Mouse (Mus musculus): Measurements from ENCODE around the gene Ndufv3. TPM values are rescaled to one million over a fixed set of nuclear protein-coding genes. Genes with fewer than 3 reads are reported as not detected.

Ndufv3 gene
- polyA plus RNA-seq, 1 experiment from 2014 or later = 332 TPM

- peak overlapping the region; percentile 55 for H3K9ac ChIP-seq
- 22% methylated on average over 12 of the region's 12 CpGs for WGBS
- no peaks in the 10 kb centered on the region for H3K27me3 ChIP-seq (replicated peaks)
- peak overlapping the region; percentile 48 for H3K27ac ChIP-seq
- H3K4me3 ChIP-seq = peak overlapping the region; percentile 76
- no peak for ATAC-seq (ENCODE audit: low FRiP score, low read depth)
- peaks cover 33% of the 10 kb centered on the region for H3K4me1 ChIP-seq
- peak overlapping the region; percentile 69 for H3K4me2 ChIP-seq (replicated peaks)
- H3K36me3 ChIP-seq = no peaks in the 10 kb centered on the region
- no peaks in the 10 kb centered on the region for H3K9me3 ChIP-seq
Measured at GRCm38 (mm10) chr17:31563632-31564014, 43.7 kb downstream of the Ndufv3 start.

- peak within 1 kb of the TSS; percentile 98 for H3K27ac ChIP-seq
- H3K4me3 ChIP-seq = peak within 1 kb of the TSS; percentile 76
- H3K27me3 ChIP-seq (replicated peaks) = no peaks in the 10 kb centered on the region
- ATAC-seq (ENCODE audit: low FRiP score, low read depth) = peak; percentile 95
- H3K36me3 ChIP-seq = no peaks in the 10 kb centered on the region
- WGBS = under 1% methylated on average over 58 of the region's 72 CpGs
- peaks cover 38% of the 10 kb centered on the region for H3K4me1 ChIP-seq
- H3K9ac ChIP-seq = peak within 1 kb of the TSS; percentile 88
- peak within 1 kb of the TSS; percentile 69 for H3K4me2 ChIP-seq (replicated peaks)
- no peaks in the 10 kb centered on the region for H3K9me3 ChIP-seq
Measured at GRCm38 (mm10) chr17:31564015-31564857, 44.3 kb downstream of the Ndufv3 start, which contains the start of gene Pknox1. Gene Pknox1 (plus strand): TSS chr17:31564734.

- Histone ChIP-seq H3K4me2 (replicated peaks) (peak overlapping the region; percentile 69), H3K27me3 (replicated peaks) (no peaks in the 10 kb centered on the region), H3K9ac (peak overlapping the region; percentile 88), H3K4me1 (peaks cover 42% of the 10 kb centered on the region), H3K36me3 (no peaks in the 10 kb centered on the region), H3K9me3 (no peaks in the 10 kb centered on the region), H3K4me3 (peak overlapping the region; percentile 76), H3K27ac (peak overlapping the region; percentile 98)
- no peak for ATAC-seq (ENCODE audit: low FRiP score, low read depth)
- WGBS = 0% methylated on average over 22 of the region's 44 CpGs
Measured at GRCm38 (mm10) chr17:31564858-31565140, 44.9 kb downstream of the Ndufv3 start.

- Histone ChIP-seq H3K27ac (peak overlapping the region; percentile 98), H3K4me1 (peaks cover 42% of the 10 kb centered on the region), H3K4me2 (replicated peaks) (peak overlapping the region; percentile 69), H3K27me3 (replicated peaks) (no peaks in the 10 kb centered on the region), H3K4me3 (peak overlapping the region; percentile 76), H3K36me3 (no peaks in the 10 kb centered on the region), H3K9ac (peak overlapping the region; percentile 88), H3K9me3 (no peaks in the 10 kb centered on the region)
- ATAC-seq (ENCODE audit: low FRiP score, low read depth) = peak; percentile 54
- under 1% methylated on average over 81 of the region's 88 CpGs for WGBS
Measured at GRCm38 (mm10) chr17:31565141-31566056, 45.5 kb downstream of the Ndufv3 start.

GRCm38 (mm10) chr17:31566276-31566675 is 46.4 kb downstream of the Ndufv3 start:
- H3K27me3 ChIP-seq (replicated peaks) = no peaks in the 10 kb centered on the region
- H3K4me1 ChIP-seq = peaks cover 42% of the 10 kb centered on the region
- peak overlapping the region; percentile 69 for H3K4me2 ChIP-seq (replicated peaks)
- no peaks in the 10 kb centered on the region for H3K9me3 ChIP-seq
- WGBS = 81% methylated on average over 6 of the region's 6 CpGs
- no peaks in the 10 kb centered on the region for H3K36me3 ChIP-seq
- peak overlapping the region; percentile 76 for H3K4me3 ChIP-seq
- H3K9ac ChIP-seq = peak overlapping the region; percentile 88
- no peak for ATAC-seq (ENCODE audit: low FRiP score, low read depth)
- 0 out of 2 replicates have a peak overlapping the region, but pooled peaks have one; percentile 3 for H3K27ac ChIP-seq

- no peaks in the 10 kb centered on the region for H3K36me3 ChIP-seq
- ATAC-seq (ENCODE audit: low FRiP score, low read depth) = no peak
- no peak overlapping the region for H3K27ac ChIP-seq
- H3K27me3 ChIP-seq (replicated peaks) = no peaks in the 10 kb centered on the region
- no peak overlapping the region for H3K4me2 ChIP-seq (replicated peaks)
- no peaks in the 10 kb centered on the region for H3K9me3 ChIP-seq
- H3K4me1 ChIP-seq = peaks cover 36% of the 10 kb centered on the region
- H3K4me3 ChIP-seq = no peak overlapping the region
- H3K9ac ChIP-seq = no peak overlapping the region
- 98% methylated on average over 1 of the region's 1 CpGs for WGBS
Measured at GRCm38 (mm10) chr17:31569756-31570155, 49.8 kb downstream of the Ndufv3 start.

GRCm38 (mm10) chr17:31570321-31570925 is 50.5 kb downstream of the Ndufv3 start:
- Histone ChIP-seq H3K4me3 (no peak overlapping the region), H3K4me1 (peaks cover 36% of the 10 kb centered on the region), H3K36me3 (no peaks in the 10 kb centered on the region), H3K27me3 (replicated peaks) (no peaks in the 10 kb centered on the region), H3K9me3 (no peaks in the 10 kb centered on the region), H3K9ac (no peak overlapping the region), H3K4me2 (replicated peaks) (no peak overlapping the region), H3K27ac (no peak overlapping the region)
- 92% methylated on average over 9 of the region's 9 CpGs for WGBS
- ATAC-seq (ENCODE audit: low FRiP score, low read depth) = no peak

GRCm38 (mm10) chr17:31571689-31572088 is 51.8 kb downstream of the Ndufv3 start:
- no peak overlapping the region for H3K4me3 ChIP-seq
- H3K4me1 ChIP-seq = peaks cover 26% of the 10 kb centered on the region
- 95% methylated on average over 5 of the region's 5 CpGs for WGBS
- H3K27me3 ChIP-seq (replicated peaks) = no peaks in the 10 kb centered on the region
- no peak overlapping the region for H3K9ac ChIP-seq
- H3K9me3 ChIP-seq = no peaks in the 10 kb centered on the region
- H3K27ac ChIP-seq = no peak overlapping the region
- H3K4me2 ChIP-seq (replicated peaks) = no peak overlapping the region
- H3K36me3 ChIP-seq = no peaks in the 10 kb centered on the region
- ATAC-seq (ENCODE audit: low FRiP score, low read depth) = no peak

- no peaks in the 10 kb centered on the region; the same call in 1 of the 2 replicates for H3K4me1 ChIP-seq
- H3K9ac ChIP-seq = no peak overlapping the region
- no peak overlapping the region for H3K27ac ChIP-seq
- H3K9me3 ChIP-seq = no peaks in the 10 kb centered on the region
- ATAC-seq (ENCODE audit: low FRiP score, low read depth) = no peak
- no peak overlapping the region for H3K4me2 ChIP-seq (replicated peaks)
- 87% methylated on average over 7 of the region's 7 CpGs for WGBS
- H3K4me3 ChIP-seq = no peak overlapping the region
- H3K36me3 ChIP-seq = no peaks in the 10 kb centered on the region
- H3K27me3 ChIP-seq (replicated peaks) = no peaks in the 10 kb centered on the region
Measured at GRCm38 (mm10) chr17:31574662-31575061, 54.7 kb downstream of the Ndufv3 start.

- Histone ChIP-seq H3K27me3 (replicated peaks) (no peaks in the 10 kb centered on the region), H3K9me3 (no peaks in the 10 kb centered on the region), H3K4me3 (no peak overlapping the region), H3K36me3 (no peaks in the 10 kb centered on the region), H3K9ac (no peak overlapping the region), H3K4me1 (peaks cover 17% of the 10 kb centered on the region), H3K27ac (no peak overlapping the region), H3K4me2 (replicated peaks) (no peak overlapping the region)
- 89% methylated on average over 10 of the region's 10 CpGs for WGBS
- no peak for ATAC-seq (ENCODE audit: low FRiP score, low read depth)
Measured at GRCm38 (mm10) chr17:31576394-31577175, 56.7 kb downstream of the Ndufv3 start.

GRCm38 (mm10) chr17:31580344-31580743 is 60.4 kb downstream of the Ndufv3 start:
- Histone ChIP-seq H3K9ac (no peak overlapping the region), H3K4me2 (replicated peaks) (0 out of 2 replicates have a peak overlapping the region, but pooled peaks have one; percentile 12), H3K9me3 (no peaks in the 10 kb centered on the region), H3K36me3 (peaks cover 5% of the 10 kb centered on the region; the same call in 1 of the 2 replicates), H3K27ac (peak overlapping the region; percentile 17; the same call in 1 of the 2 replicates), H3K4me3 (no peak overlapping the region), H3K27me3 (replicated peaks) (no peaks in the 10 kb centered on the region), H3K4me1 (peaks cover 38% of the 10 kb centered on the region)
- 60% methylated on average over 3 of the region's 3 CpGs for WGBS
- ATAC-seq (ENCODE audit: low FRiP score, low read depth) = peak; percentile 55

All from neural tube, embryonic 12.5 days (tissue).